Mouse (Mus musculus) E14TG2a.4 (cell line): ENCODE measurements at regions not wholly inside any gene's neighbourhood (a gene's known extent, or its start where the extent isn't known, plus 50 kb on each side); places are given as distances from the start of the nearest gene placed in this dataset.

Experiments
- H3K27me3 ChIP-seq: 2 replicates; pipeline ENCODE4 v1.6.1; 2014; ENCODE audit warnings: low read length, control low read depth; ENCODE audit not compliant: insufficient read depth
- H3K36me3 ChIP-seq: 2 replicates; pipeline ENCODE4 v1.6.1; 2014; ENCODE audit warnings: low read length, control low read depth; ENCODE audit not compliant: insufficient read depth
- H3K4me1 ChIP-seq: replicated peaks from 2 replicates; pipeline ENCODE4 v1.6.1; 2014; ENCODE audit warnings: low read depth, low read length, control low read depth
- H3K4me3 ChIP-seq: replicated peaks from 2 replicates; pipeline ENCODE4 v1.5.1; 2014; ENCODE audit warnings: mild to moderate bottlenecking, low read length
- H3K9me3 ChIP-seq: 2 replicates; pipeline ENCODE4 v1.6.1; 2014; ENCODE audit warnings: low read length, control low read depth
- CTCF ChIP-seq: conservative IDR thresholded peaks from 2 replicates; pipeline ENCODE4 v1.5.1; 2014; ENCODE audit warnings: low read length
- NANOG ChIP-seq: IDR thresholded peaks from 2 replicates; pipeline ENCODE4 v1.6.1; 2014; ENCODE audit warnings: borderline replicate concordance, low read length, mixed read lengths
- POU5F1 ChIP-seq: IDR thresholded peaks from 2 replicates; pipeline ENCODE4 v1.6.1; 2014; ENCODE audit warnings: low read length, borderline replicate concordance

DNA sequence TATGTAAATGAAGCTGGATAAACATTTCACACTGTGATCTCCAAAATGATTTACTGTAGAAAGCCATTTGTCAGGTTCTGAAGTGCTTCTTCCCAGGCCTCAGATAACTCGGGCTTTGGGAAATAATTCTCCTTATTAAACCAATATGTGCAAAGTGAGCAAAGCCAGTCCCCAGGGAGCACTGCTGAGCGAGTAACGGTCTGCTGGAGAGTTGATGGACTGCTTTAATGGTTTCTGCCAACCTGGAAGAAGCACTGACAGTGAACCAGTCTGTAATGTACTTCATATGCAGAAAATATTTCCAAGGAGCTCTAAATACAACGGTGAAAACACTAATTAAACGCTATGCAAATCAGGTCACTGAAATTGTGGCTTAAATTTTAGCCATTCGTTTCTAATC, 118.1 kb upstream of the Sema3a start:
- no peaks in the 10 kb centered on the region for H3K4me1 ChIP-seq
- no peak for TF ChIP-seq NANOG
- TF ChIP-seq POU5F1: no peak
- no peak for TF ChIP-seq CTCF
- no peaks in the 10 kb centered on the region for H3K36me3 ChIP-seq
- H3K9me3 ChIP-seq: no peaks in the 10 kb centered on the region
- H3K27me3 ChIP-seq: no peaks in the 10 kb centered on the region
- no peak overlapping the region for H3K4me3 ChIP-seq

GRCm38 (mm10) chr5:13022270-13022669, 102.9 kb upstream of the Sema3a start:
- H3K4me1 ChIP-seq: no peaks in the 10 kb centered on the region
- H3K9me3 ChIP-seq: no peaks in the 10 kb centered on the region
- TF ChIP-seq POU5F1 (no peak), CTCF (no peak), NANOG (no peak)
- H3K4me3 ChIP-seq: no peak overlapping the region
- no peaks in the 10 kb centered on the region for H3K36me3 ChIP-seq
- no peaks in the 10 kb centered on the region for H3K27me3 ChIP-seq

DNA sequence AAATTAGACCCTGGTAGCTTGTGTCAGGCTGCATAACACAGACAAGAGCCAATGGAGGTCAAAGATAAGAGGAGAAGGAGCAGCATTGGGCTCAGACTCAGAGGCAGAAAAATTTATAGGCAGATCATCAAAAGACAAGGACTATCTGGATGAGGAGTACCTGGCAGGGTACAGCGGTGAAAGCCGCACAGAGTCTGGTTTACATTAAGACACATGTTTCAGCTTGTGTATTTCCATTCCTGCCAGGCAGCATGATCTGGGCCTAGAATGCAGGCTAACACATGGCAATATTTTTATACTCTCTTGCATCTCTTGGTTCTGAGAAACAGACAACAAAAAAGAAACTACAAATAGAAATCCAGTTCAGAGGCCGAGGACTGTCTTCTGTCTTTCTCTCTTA, 91.9 kb upstream of the Sema3a start:
- no peaks in the 10 kb centered on the region for H3K4me1 ChIP-seq
- no peaks in the 10 kb centered on the region for H3K36me3 ChIP-seq
- no peak overlapping the region for H3K4me3 ChIP-seq
- TF ChIP-seq NANOG: no peak
- H3K9me3 ChIP-seq: no peaks in the 10 kb centered on the region
- no peaks in the 10 kb centered on the region for H3K27me3 ChIP-seq

- TF ChIP-seq NANOG (no peak), POU5F1 (no peak), CTCF (no peak)
- no peaks in the 10 kb centered on the region for H3K36me3 ChIP-seq
- no peaks in the 10 kb centered on the region for H3K4me1 ChIP-seq
- no peak overlapping the region for H3K4me3 ChIP-seq
- H3K27me3 ChIP-seq: no peaks in the 10 kb centered on the region
- H3K9me3 ChIP-seq: no peaks in the 10 kb centered on the region
Observed at GRCm38 (mm10) chr5:13036127-13036526, 89.1 kb upstream of the Sema3a start.

GRCm38 (mm10) chr5:13058883-13059423, 66.3 kb upstream of the Sema3a start:
- H3K27me3 ChIP-seq: no peaks in the 10 kb centered on the region
- no peaks in the 10 kb centered on the region for H3K9me3 ChIP-seq
- H3K36me3 ChIP-seq: no peaks in the 10 kb centered on the region
- no peak overlapping the region for H3K4me3 ChIP-seq
- TF ChIP-seq NANOG: no peak
- no peak for TF ChIP-seq CTCF
- no peak for TF ChIP-seq POU5F1
- no peaks in the 10 kb centered on the region for H3K4me1 ChIP-seq

DNA sequence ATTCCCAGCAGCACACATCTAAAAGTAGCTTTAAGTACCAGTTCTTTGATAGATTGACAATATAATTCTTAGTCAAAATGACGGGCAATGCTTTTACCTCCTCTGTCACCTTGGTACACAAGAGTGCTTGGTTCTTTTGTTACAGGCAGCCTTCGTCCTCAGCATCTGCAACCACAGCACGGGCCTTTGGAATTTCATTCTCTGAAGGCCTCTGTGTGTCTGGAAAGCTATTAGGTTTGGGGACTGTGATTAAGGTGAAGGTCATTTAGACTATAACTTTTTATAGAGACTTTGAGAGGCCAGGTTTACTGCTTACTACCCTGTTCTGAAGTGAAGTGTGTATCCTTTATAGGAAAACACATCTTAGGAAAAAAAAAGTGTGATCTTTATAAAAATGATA, 58.3 kb upstream of the Sema3a start:
- TF ChIP-seq POU5F1: no peak
- TF ChIP-seq NANOG: no peak
- no peak for TF ChIP-seq CTCF
- no peaks in the 10 kb centered on the region for H3K36me3 ChIP-seq
- H3K9me3 ChIP-seq: no peaks in the 10 kb centered on the region
- no peaks in the 10 kb centered on the region for H3K4me1 ChIP-seq
- no peak overlapping the region for H3K4me3 ChIP-seq
- H3K27me3 ChIP-seq: no peaks in the 10 kb centered on the region
